Mouse (Mus musculus) large intestine, adult 2 months (tissue): ENCODE measurements around the gene Itgb1bp1. TPM values are rescaled to one million over a fixed set of nuclear protein-coding genes. Genes with fewer than 3 reads are reported as not detected.
A peak's percentile ranks its signal among the peaks of the same experiment; 100 is the strongest.

ENCODE experiments used
- DNase-seq: peaks from one replicate; pipeline ENCODE4 v3.0.0-alpha.2; 2012; ENCODE audit warnings: low read depth, low spot score
- WGBS: fragments of 180-500 bp; shearing (Covaris S2); methylation state at CpG from one replicate; pipeline ENCODE4 v1.1.7; 2018; 5-methylcytosine and 5-hydroxymethylcytosine counted together
- polyA plus RNA-seq: library from polyadenylated mRNA; depleted of rRNA; stranded (reverse); fragments of >200 nt; gene quantifications from 2 replicates; pipeline ENCODE4 v1.2.3, GENCODE M21; 2012; rRNA removed

Itgb1bp1 gene
- polyA plus RNA-seq, 1 experiment = 8.6 TPM

- WGBS = 30% methylated on average over 11 of the region's 11 CpGs
- DNase-seq = no peak
Observed at GRCm38 (mm10) chr12:21208172-21208795, 77.8 kb downstream of the Itgb1bp1 start.

- WGBS = 79% methylated on average over 5 of the region's 5 CpGs
Observed at GRCm38 (mm10) chr12:21207422-21207821, 78.7 kb downstream of the Itgb1bp1 start.

GRCm38 (mm10) chr12:21205799-21206198, 80.3 kb downstream of the Itgb1bp1 start:
- DNase-seq = peak; percentile 51
- WGBS = 49% methylated on average over 4 of the region's 4 CpGs

More at GRCm38 (mm10) chr12:21207422-21207821, 78.7 kb downstream of the Itgb1bp1 start:
- DNase-seq = no peak

GRCm38 (mm10) chr12:21204701-21205312, 81.3 kb downstream of the Itgb1bp1 start:
- DNase-seq = peak; percentile 96
- WGBS = 15% methylated on average over 11 of the region's 11 CpGs

GRCm38 (mm10) chr12:21201485-21202269, 84.4 kb downstream of the Itgb1bp1 start:
- 68% methylated on average over 10 of the region's 10 CpGs for WGBS
- DNase-seq = no peak

GRCm38 (mm10) chr12:21200613-21201012, 85.5 kb downstream of the Itgb1bp1 start:
- no peak for DNase-seq
- 38% methylated on average over 8 of the region's 8 CpGs for WGBS

GRCm38 (mm10) chr12:21196420-21196819, 89.7 kb downstream of the Itgb1bp1 start:
- no peak for DNase-seq
- 56% methylated on average over 4 of the region's 4 CpGs for WGBS

GRCm38 (mm10) chr12:21195497-21195896, 90.6 kb downstream of the Itgb1bp1 start:
- DNase-seq = no peak
- 91% methylated on average over 3 of the region's 3 CpGs for WGBS

- no peak for DNase-seq
- WGBS = 81% methylated on average over 2 of the region's 2 CpGs
Observed at GRCm38 (mm10) chr12:21191546-21191945, 94.5 kb downstream of the Itgb1bp1 start.

Other genes with a start within 250 kb of the Itgb1bp1 start
- 22.8 and 27.9 TPM in 2 replicates for gene Cpsf3, start 893 bp downstream of the Itgb1bp1 start, polyA plus RNA-seq
- 64.1 and 65.3 TPM in 2 replicates for gene Iah1, start 30.1 kb upstream of the Itgb1bp1 start, polyA plus RNA-seq
- gene Adam17, start 87.3 kb upstream of the Itgb1bp1 start, polyA plus RNA-seq = 15.2 and 28.8 TPM in 2 replicates
- gene Ywhaq, start 131.4 kb upstream of the Itgb1bp1 start, polyA plus RNA-seq = 69.8 and 75.7 TPM in 2 replicates